27 mouse cellular contexts compared by ENCODE assay signal in genomic region chr12:104857614-104858013, GRCm38 (mm10). TPM values are rescaled to one million over a fixed set of nuclear protein-coding genes. Genes with fewer than 3 reads are reported as not detected.
DNase-seq lines count a peak whose midpoint lies in the region; ATAC-seq and TF ChIP-seq lines count a peak whose summit lies in the region.
"Had no signal": no experiment of that assay in that cellular context is flagged by ENCODE, and none has a peak within 500 bp of the region (broad histone marks: within the 10 kb centered on the region; RNA-seq: fewer than 3 reads in every experiment).

No protein-coding gene starts in this region.

- no peaks in the 10 kb centered on the region for H3K9me3 ChIP-seq in kidney, embryonic 14.5 days (ENCODE audit: control insufficient read depth, low read length)
- H3K9me3 ChIP-seq: embryonic facial prominence, embryonic 12.5 days; embryonic facial prominence, embryonic 15.5 days; hindbrain, embryonic 12.5 days; hindbrain, embryonic 15.5 days had no signal

- no peak overlapping the region for H3K9ac ChIP-seq in kidney, embryonic 14.5 days (ENCODE audit: low read depth, low read length)
- H3K9ac ChIP-seq: embryonic facial prominence, embryonic 12.5 days; embryonic facial prominence, embryonic 15.5 days; forebrain, postnatal 0 days; hindbrain, embryonic 12.5 days; hindbrain, embryonic 15.5 days had no signal

- H3K36me3 ChIP-seq in kidney, embryonic 14.5 days (ENCODE audit: control insufficient read depth, insufficient read depth, low read length): no peaks in the 10 kb centered on the region
- H3K36me3 ChIP-seq in testis, adult 2 months (ENCODE audit: control insufficient read depth, insufficient read depth, low read length): no peaks in the 10 kb centered on the region
- H3K36me3 ChIP-seq: embryonic facial prominence, embryonic 12.5 days; embryonic facial prominence, embryonic 15.5 days; G1E; hindbrain, embryonic 12.5 days; hindbrain, embryonic 15.5 days had no signal

- no peak overlapping the region for H3K27ac ChIP-seq in kidney, embryonic 14.5 days (ENCODE audit: low read depth, low read length)
- peak overlapping the region; percentile 55; the same call in 1 of the 2 replicates for H3K27ac ChIP-seq in testis, adult 2 months (ENCODE audit: control insufficient read depth, insufficient read depth, low read depth, low read length)
- 0 out of 2 replicates have a peak overlapping the region, but pooled peaks have one; percentile 54 for H3K27ac ChIP-seq in cortical plate, adult 2 months (ENCODE audit: insufficient read depth, low read length)
- H3K27ac ChIP-seq: embryonic facial prominence, embryonic 12.5 days; embryonic facial prominence, embryonic 15.5 days; gastrocnemius, adult 2 months; hindbrain, embryonic 12.5 days; hindbrain, embryonic 15.5 days had no signal

- H3K27me3 ChIP-seq in kidney, embryonic 14.5 days (ENCODE audit: control insufficient read depth, insufficient read depth, low read length): no peaks in the 10 kb centered on the region
- no peaks in the 10 kb centered on the region for H3K27me3 ChIP-seq in testis, adult 2 months (ENCODE audit: control insufficient read depth, insufficient read depth, low read length)
- H3K27me3 ChIP-seq: embryonic facial prominence, embryonic 12.5 days; embryonic facial prominence, embryonic 15.5 days; hindbrain, embryonic 12.5 days; hindbrain, embryonic 15.5 days; Patski had no signal

- peaks cover 3% of the 10 kb centered on the region for H3K4me1 ChIP-seq in kidney, embryonic 14.5 days (ENCODE audit: control insufficient read depth, insufficient read depth, low read length)
- no peaks in the 10 kb centered on the region for H3K4me1 ChIP-seq in testis, adult 2 months (ENCODE audit: control insufficient read depth, insufficient read depth, low read length)
- peaks cover 5% of the 10 kb centered on the region; the same call in 1 of the 2 replicates for H3K4me1 ChIP-seq in cortical plate, adult 2 months (ENCODE audit: control insufficient read depth, insufficient read depth, low read length)

- TF ChIP-seq POLR2A in testis, adult 2 months (IDR thresholded peaks at IDR 0.05; ENCODE audit: control insufficient read depth, low read depth, low read length): peak; percentile 52; the same call in 1 of the 2 replicates
- TF ChIP-seq POLR2A in cortical plate, adult 2 months (IDR thresholded peaks at IDR 0.05; ENCODE audit: extremely low read depth, insufficient read depth, low read length): no peak

- no peak overlapping the region for H3K4me3 ChIP-seq in kidney, embryonic 14.5 days (ENCODE audit: low read length)
- H3K4me3 ChIP-seq in testis, adult 2 months (ENCODE audit: control insufficient read depth, low read depth, low read length): peak overlapping the region; percentile 61
- H3K4me3 ChIP-seq in cortical plate, adult 2 months (ENCODE audit: insufficient read depth, low read length): no peak overlapping the region
- H3K4me3 ChIP-seq: embryonic facial prominence, embryonic 12.5 days; embryonic facial prominence, embryonic 15.5 days; gastrocnemius, adult 2 months; hindbrain, embryonic 12.5 days; hindbrain, embryonic 15.5 days had no signal

- H3K4me2 ChIP-seq in kidney, embryonic 14.5 days (replicated peaks; ENCODE audit: low read depth, low read length): no peak overlapping the region
- H3K4me2 ChIP-seq: embryonic facial prominence, embryonic 12.5 days; embryonic facial prominence, embryonic 15.5 days; heart, embryonic 11.5 days; hindbrain, embryonic 12.5 days; hindbrain, embryonic 15.5 days had no signal

- ATAC-seq in kidney, embryonic 14.5 days (ENCODE audit: low FRiP score, low TSS enrichment): no peak
- ATAC-seq: activated CD4-positive, CD25-positive, alpha-beta regulatory T cell, adult 4 months; CD4-positive, CD25-positive, alpha-beta regulatory T cell, adult 4 months; forebrain, embryonic 14.5 days; forebrain, postnatal 0 days; Patski had no signal

- no peak for TF ChIP-seq CTCF in testis, adult 2 months (IDR thresholded peaks at IDR 0.05; ENCODE audit: control insufficient read depth, insufficient read depth, insufficient replicate concordance, low read depth, low read length)
- TF ChIP-seq CTCF in cortical plate, adult 2 months (IDR thresholded peaks at IDR 0.05; ENCODE audit: extremely low read depth, insufficient read depth, low read length): no peak

- DNase-seq in kidney, postnatal 4 days: peak; percentile 42 to 43
- no peak for DNase-seq in testis, postnatal 14 days (ENCODE audit: low spot score)
- DNase-seq in R1 (ENCODE audit: low read depth, low spot score): peak; percentile 73
- no peak for DNase-seq in thymus, postnatal 0 days (ENCODE audit: low spot score)
- no peak for DNase-seq in retina, embryonic 14.5 days (ENCODE audit: low spot score)
- DNase-seq: adrenal gland, adult 8-10 months; adrenal gland, postnatal 25 days; cerebellum, adult 18-20 months; cerebellum, adult 9-10 months; cerebellum, postnatal 14 days; forebrain, postnatal 0 days; gastrocnemius, adult 2 months; gastrocnemius, postnatal 14 days; heart, adult 11 months had no signal

- WGBS in kidney, embryonic 14.5 days: 74% methylated on average over 10 of the region's 10 CpGs

RNA-seq across cellular contexts. Expression of gene Clmn, which starts 7.3 kb away (rescaled TPM):
- 3.3 and 5.3 TPM in 2 replicates for polyA plus RNA-seq in kidney, embryonic 14.5 days (2014; fragmentation: Nextera tagmentation; extraction: Ambion mirVana)
- 117 and 119 TPM in 2 replicates for polyA plus RNA-seq in testis, adult 2 months (2012; rRNA removed)
- polyA plus RNA-seq in cortical plate, adult 2 months (2012; rRNA removed): 20.6 and 21.2 TPM in 2 replicates
- 0.62 and 0.65 TPM in 2 replicates for polyA plus RNA-seq in thymus, postnatal 0 days (2015; fragmentation: Nextera tagmentation; extraction: Ambion mirVana)
- polyA plus RNA-seq: CD4-positive, CD25-positive, alpha-beta regulatory T cell, adult 4 months; G1E had no signal

Comparison
In these comparisons a context has a peak if more than half of its experiments do, and no peak if none do; other contexts are left out.
1. DNase-seq: peak in kidney, postnatal 4 days (2 of 2) and R1 (single experiment); none in testis, postnatal 14 days (single experiment), thymus, postnatal 0 days (single experiment) and retina, embryonic 14.5 days (single experiment).